Mouse (Mus musculus) kidney, postnatal 4 days (tissue): ENCODE measurements around the gene Thoc7.
"Not testable (repeated sequence)": the region's sequence is repeated elsewhere in the genome, so short reads cannot be mapped to it uniquely, and the experiment has no call there.

ENCODE experiments used
- DNase-seq, 2 experiments: peaks; one replicate each; pipeline ENCODE4 v3.0.0; 2021; ENCODE audit warnings: mixed read lengths in 2 of 2

The Thoc7 gene

DNA sequence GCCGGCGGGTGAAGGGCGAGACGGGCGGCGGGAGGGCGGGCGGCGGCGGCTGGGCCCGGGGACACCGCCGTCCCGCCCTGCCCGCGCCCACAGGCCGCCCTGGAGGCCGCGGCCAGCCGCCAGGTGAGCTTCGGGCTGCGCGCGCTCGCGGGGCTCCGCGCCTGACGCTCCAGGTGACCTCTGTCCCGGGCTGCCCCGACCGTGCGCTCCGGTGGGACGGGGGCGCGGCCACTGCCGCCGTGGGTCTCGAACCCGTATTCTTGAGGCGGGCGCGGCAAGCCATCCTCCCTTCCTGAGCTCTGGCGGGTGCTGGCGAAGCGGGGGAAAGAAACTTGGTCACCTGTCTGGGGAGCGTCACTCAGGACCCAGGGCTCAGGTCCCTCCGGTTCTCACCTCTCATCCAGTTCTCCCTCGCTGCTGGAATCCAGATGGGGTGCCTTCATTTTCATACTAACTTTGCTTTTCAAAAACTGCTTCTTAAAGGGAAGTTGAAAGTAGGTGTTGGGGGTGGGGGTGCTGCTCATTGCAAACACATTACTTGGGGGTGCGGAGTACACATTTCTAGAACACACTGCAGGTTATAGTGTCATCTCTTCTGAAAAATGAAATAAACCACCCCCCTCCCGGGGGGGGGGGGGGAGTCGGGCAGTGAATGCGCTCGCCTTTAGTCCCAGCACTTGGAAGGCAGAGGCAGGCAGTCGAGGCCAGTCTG lies at the start of gene Thoc7, which contains the start of gene Atxn7:
Thoc7 (minus strand) TSS at position 452 of the 712 bp plus-strand sequence.
Atxn7 (plus strand) TSS at position 40 of the 712 bp plus-strand sequence.
- DNase-seq: peak; percentile 63 to 74

DNA sequence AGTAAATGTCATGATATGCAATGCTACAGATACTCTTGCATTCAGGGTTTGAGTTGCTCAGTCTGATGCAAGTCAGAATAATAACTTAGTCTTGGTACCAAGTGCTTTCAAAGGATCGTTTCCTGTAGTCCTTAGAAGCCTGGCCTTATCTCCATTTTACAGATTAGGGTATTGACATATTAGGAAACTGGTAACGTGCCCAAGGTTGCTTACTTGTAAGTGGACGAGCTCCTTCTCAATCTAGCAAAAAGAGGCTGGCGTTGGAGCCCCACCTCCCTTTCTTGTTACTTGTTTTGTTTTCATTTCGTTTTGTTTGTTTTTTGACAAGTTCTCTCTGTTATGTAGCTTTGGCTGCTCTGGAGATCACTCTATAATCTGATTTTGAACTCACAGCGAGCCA lies 48.1 kb upstream of the Thoc7 start:
- DNase-seq: no peak

GRCm38 (mm10) chr14:14002771-14003170 lies 41.1 kb upstream of the Thoc7 start:
- no peak for DNase-seq

- peak; percentile 19 to 56 for DNase-seq
Observed at GRCm38 (mm10) chr14:13995206-13996097, 33.8 kb upstream of the Thoc7 start.

GRCm38 (mm10) chr14:13990741-13991140 lies 29.1 kb upstream of the Thoc7 start:
- no peak for DNase-seq

DNA sequence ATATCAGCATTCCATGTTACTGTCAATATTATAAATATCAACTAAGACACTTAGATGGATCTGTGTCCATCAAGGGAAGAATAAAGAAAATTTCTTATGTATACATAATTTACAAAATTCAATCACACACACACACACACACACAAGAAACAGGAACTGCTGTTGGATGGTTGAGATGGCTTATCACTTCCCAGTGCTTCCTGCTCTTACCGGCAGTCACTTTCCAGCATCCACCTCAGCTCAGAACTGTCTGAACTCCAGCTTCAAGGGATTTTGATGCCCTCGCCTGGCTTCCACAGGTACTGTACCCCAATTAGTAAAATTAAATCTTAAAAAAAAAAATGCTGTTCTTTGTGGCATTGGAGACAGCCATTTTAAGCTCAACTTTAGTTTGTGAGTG lies 26.7 kb upstream of the Thoc7 start:
- DNase-seq: no peak

DNA sequence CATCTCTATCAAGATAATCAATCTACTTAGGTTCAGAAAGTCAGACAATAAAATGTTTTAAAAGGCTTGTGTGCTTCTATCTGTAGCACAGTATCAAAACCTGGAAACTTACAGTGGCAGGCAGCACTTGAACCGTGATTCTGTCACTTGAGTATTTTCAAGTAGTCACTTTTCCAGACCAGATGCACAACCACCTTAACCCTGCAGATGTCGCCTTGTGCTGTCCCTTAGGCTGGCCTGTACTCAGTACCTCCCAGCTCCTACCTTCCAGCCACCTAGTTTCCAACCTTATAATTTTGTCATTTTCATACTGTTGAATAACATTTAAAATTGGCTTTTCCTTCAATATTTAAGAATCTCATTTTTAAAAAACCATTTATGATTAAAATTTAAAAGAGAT lies 20.5 kb upstream of the Thoc7 start:
- DNase-seq: peak in 1 of 2 experiments; percentile 15

- no peak for DNase-seq
Observed at GRCm38 (mm10) chr14:13981286-13981685, 19.6 kb upstream of the Thoc7 start.

GRCm38 (mm10) chr14:13977498-13977897 lies 15.8 kb upstream of the Thoc7 start:
- DNase-seq: no peak

- DNase-seq: peak in 1 of 2 experiments; percentile 12
Observed at GRCm38 (mm10) chr14:13971644-13972234, 10.1 kb upstream of the Thoc7 start.

DNA sequence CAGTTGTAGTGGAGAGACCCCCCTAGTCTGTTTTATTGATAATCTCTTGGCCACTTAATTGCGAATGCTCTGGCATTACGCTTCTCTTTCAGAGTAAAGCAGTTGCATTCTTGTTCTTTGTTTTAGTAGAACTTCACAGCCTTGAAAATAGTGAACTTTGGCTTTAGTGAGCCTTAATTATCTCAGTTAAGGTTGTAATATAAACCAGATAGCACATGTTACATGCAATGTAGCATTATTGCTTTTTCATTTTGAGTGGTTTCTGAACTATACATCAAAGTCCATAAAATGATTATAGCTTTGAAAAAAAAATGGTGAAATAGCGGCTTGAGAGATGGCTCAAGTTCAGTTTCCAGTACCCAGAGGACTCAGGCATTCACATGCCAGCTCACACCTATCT lies 8.9 kb upstream of the Thoc7 start:
- DNase-seq: no peak

DNA sequence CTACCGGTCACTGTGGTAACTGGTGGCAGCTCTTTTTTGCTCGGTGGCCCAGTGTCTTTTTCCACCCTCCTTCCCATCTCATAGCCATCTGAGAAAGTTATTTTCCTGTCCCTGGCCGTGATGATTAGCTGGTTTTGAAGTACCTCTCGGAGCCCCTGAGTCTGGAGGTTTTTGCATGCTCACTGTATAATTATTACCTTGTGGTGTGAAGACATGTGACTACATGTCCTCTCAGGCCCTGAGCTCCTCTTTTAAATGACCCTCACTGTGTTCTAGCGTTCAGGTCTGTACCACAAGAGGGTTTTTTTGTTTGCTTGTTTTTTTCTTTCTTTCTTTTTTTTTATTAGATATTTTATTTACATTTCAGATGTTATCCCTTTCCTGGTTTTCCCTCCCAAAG lies 6.8 kb upstream of the Thoc7 start:
- DNase-seq: no peak

DNA sequence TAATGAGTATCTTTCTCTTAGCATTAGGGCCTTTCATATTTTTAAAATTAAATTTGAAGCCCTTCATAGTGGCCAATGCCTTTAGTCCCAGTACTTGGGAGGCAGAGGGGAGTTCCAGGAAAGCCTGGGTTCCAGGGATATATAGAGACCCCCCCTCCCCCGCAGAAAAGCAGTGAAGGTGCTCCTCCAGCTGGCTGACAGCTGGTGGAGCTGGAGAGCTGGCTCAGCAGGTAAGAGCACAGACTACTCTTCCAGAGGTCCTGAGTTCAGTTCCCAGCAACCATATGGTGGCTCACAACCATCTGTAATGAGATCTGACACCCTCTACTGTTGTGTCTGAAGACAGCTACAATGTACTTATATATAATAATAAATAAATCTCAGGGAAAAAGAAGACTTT lies 6.0 kb upstream of the Thoc7 start:
- DNase-seq: no peak

GRCm38 (mm10) chr14:13963527-13963926 lies 1.9 kb upstream of the Thoc7 start:
- DNase-seq: no peak

GRCm38 (mm10) chr14:13962476-13962875 lies 824 bp upstream of the Thoc7 start:
- DNase-seq: no peak

GRCm38 (mm10) chr14:13960482-13961325 lies 948 bp downstream of the Thoc7 start:
- DNase-seq: peak; percentile 76 to 85

GRCm38 (mm10) chr14:13960079-13960478 lies 1.6 kb downstream of the Thoc7 start:
- peak; percentile 49 to 63 for DNase-seq

- not testable (repeated sequence) for DNase-seq
Observed at GRCm38 (mm10) chr14:13952151-13952550, 9.5 kb downstream of the Thoc7 start.

DNA sequence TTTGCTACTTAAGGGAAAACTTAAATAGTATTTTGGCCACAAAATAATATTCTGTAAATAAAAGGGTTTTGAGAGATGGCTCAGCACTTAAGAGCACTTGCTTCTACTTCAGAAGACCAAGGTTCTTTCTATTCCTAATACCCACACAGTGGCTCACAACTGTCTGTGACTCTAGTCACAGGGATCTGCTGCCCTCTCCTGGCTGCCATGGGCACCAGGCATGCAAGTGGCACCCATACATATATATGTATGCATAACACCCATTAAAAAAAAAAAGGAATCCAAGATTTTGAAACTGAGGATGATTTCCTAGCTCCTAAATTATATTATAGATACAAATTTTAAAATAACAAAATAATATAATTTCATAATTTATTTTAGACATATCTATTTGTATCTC lies 11.3 kb downstream of the Thoc7 start:
- DNase-seq: peak; percentile 50 to 52

DNA sequence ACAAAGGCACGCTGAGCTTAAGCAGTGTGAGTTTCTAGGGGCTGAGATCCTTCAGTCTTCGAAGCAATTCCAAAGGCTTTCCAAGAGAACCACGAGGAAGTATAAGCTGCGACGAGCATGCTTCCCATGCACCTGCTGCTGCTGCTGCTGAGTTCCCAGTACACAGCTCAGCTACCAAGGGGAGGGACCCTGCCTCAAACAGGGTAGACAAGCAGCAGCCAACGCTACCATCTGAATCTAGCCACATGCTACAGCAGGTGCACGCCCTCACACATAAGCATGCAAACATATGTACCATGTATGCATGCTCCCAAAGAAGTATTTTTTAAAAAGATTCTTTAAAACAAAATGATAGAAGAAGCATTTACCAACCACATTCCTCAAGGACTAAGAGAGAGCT lies 13.3 kb downstream of the Thoc7 start:
- no peak for DNase-seq

- DNase-seq: no peak
Observed at GRCm38 (mm10) chr14:13944686-13945085, 17.0 kb downstream of the Thoc7 start.

GRCm38 (mm10) chr14:13934052-13934371 lies 27.6 kb downstream of the Thoc7 start:
- no peak for DNase-seq
